In genomic region chr5:147135994-147136393, GRCm38 (mm10) we compare ENCODE assay signal across 17 mouse cellular contexts. TPM values are rescaled to one million over a fixed set of nuclear protein-coding genes. Genes with fewer than 3 reads are reported as not detected.
"Had no signal": no experiment of that assay in that cellular context is flagged by ENCODE, and none has a peak within 500 bp of the region (broad histone marks: within the 10 kb centered on the region; RNA-seq: fewer than 3 reads in every experiment).

No protein-coding gene starts in this region.

- H3K4me1 ChIP-seq: intestine, embryonic 15.5 days; liver, embryonic 15.5 days; megakaryocyte, embryonic 14.5 days had no signal

- DNase-seq: lung, embryonic 14.5 days; right cerebral cortex, postnatal 14 days; thymus, postnatal 4 days had no signal

- ATAC-seq: intestine, embryonic 15.5 days; midbrain, embryonic 13.5 days had no signal

- H3K36me3 ChIP-seq: intestine, embryonic 15.5 days; kidney, embryonic 15.5 days; limb, embryonic 10.5 days; liver, embryonic 15.5 days; midbrain, embryonic 13.5 days; neural tube, embryonic 13.5 days had no signal

- H3K4me2 ChIP-seq: intestine, embryonic 15.5 days; kidney, embryonic 15.5 days; liver, embryonic 11.5 days; liver, embryonic 15.5 days; lung, embryonic 14.5 days; midbrain, embryonic 13.5 days; neural tube, embryonic 13.5 days had no signal

- H3K9ac ChIP-seq: intestine, embryonic 15.5 days; kidney, embryonic 15.5 days; liver, embryonic 15.5 days; lung, embryonic 14.5 days; midbrain, embryonic 13.5 days; neural tube, embryonic 13.5 days had no signal

- H3K27ac ChIP-seq: intestine, embryonic 15.5 days; kidney, embryonic 15.5 days; left cerebral cortex, adult 2 months; limb, embryonic 10.5 days; liver, embryonic 15.5 days; macrophage; midbrain, embryonic 13.5 days; neural tube, embryonic 13.5 days had no signal

- H3K9me3 ChIP-seq: intestine, embryonic 15.5 days; kidney, embryonic 15.5 days; limb, embryonic 10.5 days; liver, embryonic 15.5 days; midbrain, embryonic 13.5 days; neural tube, embryonic 13.5 days had no signal

- H3K4me3 ChIP-seq: intestine, embryonic 15.5 days; kidney, embryonic 15.5 days; left cerebral cortex, adult 2 months; limb, embryonic 10.5 days; liver, embryonic 15.5 days; megakaryocyte, embryonic 14.5 days; midbrain, embryonic 13.5 days; neural tube, embryonic 13.5 days had no signal

- H3K27me3 ChIP-seq: intestine, embryonic 15.5 days; kidney, embryonic 15.5 days had no signal

RNA-seq across cellular contexts. Expression of gene Gsx1, which starts 52.5 kb away (rescaled TPM):
- polyA plus RNA-seq: intestine, embryonic 15.5 days; kidney, adult 2 months; kidney, embryonic 15.5 days; limb, embryonic 10.5 days; limb, embryonic 14.5 days; liver, embryonic 11.5 days; liver, embryonic 15.5 days; lung, embryonic 14.5 days; macrophage; spleen, adult 2 months; stomach, embryonic 16.5 days had no signal
